Mouse (Mus musculus): ENCODE measurements around the gene Bnip2.

GRCm38 (mm10) chr9:69993479-69993878 is 4.2 kb downstream of the Bnip2 start:
- TF ChIP-seq MAFK (IDR thresholded peaks at IDR 0.05; ENCODE audit: insufficient read depth, low read depth, low read length) (no peak), ZC3H11A (IDR thresholded peaks at IDR 0.05; ENCODE audit: borderline replicate concordance, low read depth, low read length) (no peak)

Data from ES-E14 (cell line).